Mouse (Mus musculus): ENCODE data around the gene Arl2.
A peak's percentile ranks its signal among the peaks of the same experiment; 100 is the strongest.

Arl2 gene

GRCm38 (mm10) chr19:6126789-6127580, 14.4 kb downstream of the Arl2 start:
- no peak for DNase-seq (ENCODE audit: low spot score)

- peak; percentile 52 for DNase-seq (ENCODE audit: low spot score)
Observed at GRCm38 (mm10) chr19:6126289-6126688, 15.1 kb downstream of the Arl2 start.

- no peak for DNase-seq (ENCODE audit: low spot score)
Observed at GRCm38 (mm10) chr19:6124898-6125297, 16.4 kb downstream of the Arl2 start.

GRCm38 (mm10) chr19:6123330-6123729, 18.0 kb downstream of the Arl2 start:
- peak; percentile 71 for DNase-seq (ENCODE audit: low spot score)

- DNase-seq (ENCODE audit: low spot score), result no peak
Observed at GRCm38 (mm10) chr19:6121761-6122160, 19.6 kb downstream of the Arl2 start.

- no peak for DNase-seq (ENCODE audit: low spot score)
Observed at GRCm38 (mm10) chr19:6118677-6119185, 22.6 kb downstream of the Arl2 start.

GRCm38 (mm10) chr19:6117986-6118676, 23.2 kb downstream of the Arl2 start, which contains the start of gene Sac3d1:
Gene Sac3d1, minus strand, starts transcription at chr19:6118650.
- DNase-seq (ENCODE audit: low spot score), result peak; percentile 96

- DNase-seq (ENCODE audit: low spot score), result no peak
Observed at GRCm38 (mm10) chr19:6117346-6117985, 23.9 kb downstream of the Arl2 start.

- no peak for DNase-seq (ENCODE audit: low spot score)
Observed at GRCm38 (mm10) chr19:6116113-6116850, 25.1 kb downstream of the Arl2 start.

- DNase-seq (ENCODE audit: low spot score), result no peak
Observed at GRCm38 (mm10) chr19:6113116-6113515, 28.2 kb downstream of the Arl2 start.

- no peak for DNase-seq (ENCODE audit: low spot score)
Observed at GRCm38 (mm10) chr19:6105586-6105985, 35.8 kb downstream of the Arl2 start, which contains the start of gene Naaladl1. Gene Naaladl1, plus strand, starts transcription at chr19:6105782.

- no peak for DNase-seq (ENCODE audit: low spot score)
Observed at GRCm38 (mm10) chr19:6104476-6104875, 36.9 kb downstream of the Arl2 start.

GRCm38 (mm10) chr19:6102169-6102853, 39.0 kb downstream of the Arl2 start:
- no peak for DNase-seq (ENCODE audit: low spot score)

- no peak for DNase-seq (ENCODE audit: low spot score)
Observed at GRCm38 (mm10) chr19:6101186-6101585, 40.2 kb downstream of the Arl2 start.

- no peak for DNase-seq (ENCODE audit: low spot score)
Observed at GRCm38 (mm10) chr19:6097847-6098246, 43.5 kb downstream of the Arl2 start.

GRCm38 (mm10) chr19:6094119-6094518, 47.2 kb downstream of the Arl2 start, which contains the start of gene AC131692.1:
Gene AC131692.1, plus strand, starts transcription at chr19:6094419.
- DNase-seq (ENCODE audit: low spot score), result no peak

- no peak for DNase-seq (ENCODE audit: low spot score)
Observed at GRCm38 (mm10) chr19:6088841-6089240, 52.5 kb downstream of the Arl2 start.

- peak; percentile 89 for DNase-seq (ENCODE audit: low spot score)
Observed at GRCm38 (mm10) chr19:6085417-6085879, 55.9 kb downstream of the Arl2 start.

GRCm38 (mm10) chr19:6084478-6085248, 56.7 kb downstream of the Arl2 start, which contains the start of the genes Zfpl1 and Cdca5:
Gene Zfpl1, minus strand, starts transcription at chr19:6084956.
Gene Cdca5, plus strand, starts transcription at chr19:6084983.
- peak; percentile 100 for DNase-seq (ENCODE audit: low spot score)

Measured in embryo, embryonic 10 days (tissue).